Mouse (Mus musculus) stomach, postnatal 0 days (tissue): ENCODE results near the gene Padi1. TPM values are rescaled to one million over a fixed set of nuclear protein-coding genes. Genes with fewer than 3 reads are reported as not detected.

Source experiments
- ATAC-seq: fragments of 200-750 bp; cut with Nextera tagmentation; 2 replicates; pipeline ENCODE4 v1.8.0; 2017; ENCODE audit not compliant: low FRiP score, low TSS enrichment
- DNase-seq: peaks from one replicate; pipeline ENCODE4 v3.0.0-alpha.2; 2016; ENCODE audit warnings: low spot score
- H3K27ac ChIP-seq: fragments of 300-500 bp; sonication (generic); replicated peaks from 2 replicates; pipeline ENCODE4 v1.5.1; 2014; ENCODE audit warnings: mild to moderate bottlenecking, control low read depth
- H3K27me3 ChIP-seq: fragments of 300-500 bp; sonication (generic); 2 replicates; pipeline ENCODE4 v1.6.1; 2014; ENCODE audit warnings: low read length; ENCODE audit not compliant: control insufficient read depth, insufficient read depth
- H3K36me3 ChIP-seq: fragments of 300-500 bp; sonication (generic); 2 replicates; pipeline ENCODE4 v1.6.1; 2014; ENCODE audit warnings: low read length, mixed read lengths; ENCODE audit not compliant: control insufficient read depth, insufficient read depth
- H3K4me1 ChIP-seq: fragments of 300-500 bp; sonication (generic); replicated peaks from 2 replicates; pipeline ENCODE4 v1.6.1; 2014; ENCODE audit warnings: antibody characterized with exemption; ENCODE audit not compliant: control insufficient read depth, insufficient read depth
- H3K4me2 ChIP-seq: fragments of 300-500 bp; sonication (generic); replicated peaks from 2 replicates; pipeline ENCODE4 v1.6.1; 2014; ENCODE audit warnings: low read depth, mild to moderate bottlenecking, control low read depth, moderate library complexity
- H3K4me3 ChIP-seq: fragments of 300-500 bp; sonication (generic); 2 replicates; pipeline ENCODE4 v1.5.1; 2014; ENCODE audit warnings: low read depth, low read length, control low read depth
- H3K9ac ChIP-seq: fragments of 300-500 bp; sonication (generic); 2 replicates; pipeline ENCODE4 v1.6.1; 2014; ENCODE audit warnings: mild to moderate bottlenecking, low read length, control low read depth, mixed read lengths
- H3K9me3 ChIP-seq: fragments of 300-500 bp; sonication (generic); 2 replicates; pipeline ENCODE4 v1.6.1; 2016; ENCODE audit warnings: low read length; ENCODE audit not compliant: control insufficient read depth
- CTCF ChIP-seq: IDR thresholded peaks from 2 replicates; pipeline ENCODE4 v1.5.1; 2016; ENCODE audit warnings: antibody characterized with exemption, low read depth, mild to moderate bottlenecking, moderate library complexity
- EP300 ChIP-seq: optimal IDR thresholded peaks from 2 replicates; pipeline ENCODE3; 2016; ENCODE audit warnings: antibody characterized with exemption
- WGBS: fragments of 180-500 bp; shearing (Covaris S2); extraction: QIAGEN DNeasy Blood & Tissue Kit; methylation state at CpG from one replicate; pipeline ENCODE4 v1.1.7; 2014; 5-methylcytosine and 5-hydroxymethylcytosine counted together
- polyA plus RNA-seq: library from polyadenylated mRNA; unstranded; fragments of >200 nt; fragmentation: Nextera tagmentation; extraction: Ambion mirVana; gene quantifications from 2 replicates; pipeline ENCODE4 v1.2.1, GENCODE M21; 2015

Gene Padi1
- polyA plus RNA-seq, 1 experiment from 2014 or later, result 1.3 TPM

GRCm38 (mm10) chr4:140860125-140860766, 14.7 kb upstream of the Padi1 start:
- no peaks in the 10 kb centered on the region for H3K36me3 ChIP-seq
- H3K4me2 ChIP-seq, result no peak overlapping the region
- TF ChIP-seq EP300 (no peak), CTCF (no peak)
- H3K9ac ChIP-seq, result no peak overlapping the region
- ATAC-seq (peak; percentile 62), DNase-seq (no peak)
- no peak overlapping the region for H3K27ac ChIP-seq
- WGBS, result 31% methylated on average over 7 of the region's 7 CpGs
- no peaks in the 10 kb centered on the region for H3K4me1 ChIP-seq
- no peaks in the 10 kb centered on the region for H3K27me3 ChIP-seq
- no peaks in the 10 kb centered on the region for H3K9me3 ChIP-seq
- H3K4me3 ChIP-seq, result no peak overlapping the region

DNA sequence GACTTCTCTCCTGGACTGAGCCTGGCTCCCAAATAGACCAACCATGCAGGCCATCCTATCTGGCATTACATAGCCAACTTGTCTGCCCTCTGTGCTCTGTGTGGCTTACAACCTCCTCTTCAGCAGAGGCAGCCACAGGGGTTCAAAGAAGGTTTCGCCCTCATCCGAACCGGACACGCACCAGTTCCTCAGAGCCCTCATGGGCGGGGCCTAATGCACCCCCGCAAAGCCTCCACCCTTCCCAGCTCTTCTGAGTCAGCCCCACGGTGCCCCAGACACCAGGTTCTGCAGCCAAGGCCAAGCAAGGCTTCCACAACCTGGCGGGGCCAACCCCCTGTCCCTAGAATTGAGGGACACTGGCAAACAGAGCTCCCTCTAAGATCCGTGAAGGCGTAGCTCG, 13.7 kb upstream of the Padi1 start:
- Histone ChIP-seq H3K9me3 (no peaks in the 10 kb centered on the region), H3K4me1 (no peaks in the 10 kb centered on the region), H3K4me3 (no peak overlapping the region), H3K9ac (no peak overlapping the region), H3K36me3 (no peaks in the 10 kb centered on the region), H3K4me2 (no peak overlapping the region), H3K27me3 (no peaks in the 10 kb centered on the region), H3K27ac (no peak overlapping the region)
- TF ChIP-seq EP300 (no peak), CTCF (no peak)
- DNase-seq, result no peak
- WGBS, result 70% methylated on average over 11 of the region's 11 CpGs
- ATAC-seq, result no peak

- Histone ChIP-seq H3K9ac (no peak overlapping the region), H3K36me3 (no peaks in the 10 kb centered on the region), H3K4me1 (no peaks in the 10 kb centered on the region), H3K27ac (no peak overlapping the region), H3K4me3 (no peak overlapping the region), H3K27me3 (no peaks in the 10 kb centered on the region), H3K4me2 (no peak overlapping the region), H3K9me3 (no peaks in the 10 kb centered on the region)
- 64% methylated on average over 7 of the region's 7 CpGs for WGBS
- no peak for DNase-seq
- TF ChIP-seq EP300 (no peak), CTCF (no peak)
- no peak for ATAC-seq
These were observed 12.2 kb upstream of the Padi1 start for GRCm38 (mm10) chr4:140857813-140858212.

DNA sequence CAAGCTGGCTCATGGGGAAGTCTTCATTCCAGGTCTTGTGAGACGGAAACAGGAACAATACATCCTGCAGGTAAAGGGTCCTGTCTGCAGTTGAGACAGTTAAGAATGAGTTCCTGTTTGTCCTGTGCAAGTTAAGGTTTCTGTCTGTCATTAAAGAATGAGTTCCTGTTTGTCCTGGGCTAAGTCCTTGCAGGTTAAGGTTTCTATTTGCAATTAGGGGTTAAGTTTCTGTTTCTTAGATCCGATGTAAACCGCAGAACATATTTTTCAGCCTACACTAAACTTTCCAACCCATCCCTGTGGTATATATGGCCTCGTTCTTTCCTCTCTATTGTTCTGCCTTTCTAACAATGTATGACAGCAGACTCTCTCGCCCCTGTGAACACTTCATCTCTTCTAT, 11.5 kb upstream of the Padi1 start:
- Histone ChIP-seq H3K36me3 (no peaks in the 10 kb centered on the region), H3K4me1 (no peaks in the 10 kb centered on the region), H3K9ac (no peak overlapping the region), H3K4me3 (no peak overlapping the region), H3K4me2 (no peak overlapping the region), H3K9me3 (no peaks in the 10 kb centered on the region), H3K27ac (no peak overlapping the region), H3K27me3 (no peaks in the 10 kb centered on the region)
- 66% methylated on average over 5 of the region's 5 CpGs for WGBS
- TF ChIP-seq CTCF (no peak), EP300 (no peak)
- DNase-seq (no peak), ATAC-seq (no peak)

DNA sequence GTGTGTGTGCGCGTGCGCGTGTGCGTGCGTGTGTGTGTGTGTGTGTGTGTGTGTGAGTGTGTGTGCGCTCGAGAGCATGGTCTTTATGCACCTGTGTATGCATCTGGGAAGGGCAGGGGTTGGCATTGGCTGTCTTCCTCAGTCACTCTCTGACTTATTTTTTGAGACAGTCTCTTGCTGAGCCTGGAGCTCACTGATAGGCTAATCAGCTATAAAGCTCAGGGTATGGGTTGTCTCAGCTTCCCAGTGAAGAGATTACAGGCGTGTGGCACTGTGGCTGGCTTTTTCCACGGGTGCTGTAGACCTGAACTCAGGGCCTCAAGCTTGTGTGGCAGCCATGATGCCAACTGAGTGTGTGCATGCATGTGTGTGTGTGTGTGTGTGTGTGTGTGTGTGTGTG, 9.6 kb upstream of the Padi1 start:
- Histone ChIP-seq H3K4me3 (no peak overlapping the region), H3K4me2 (no peak overlapping the region), H3K27me3 (no peaks in the 10 kb centered on the region), H3K4me1 (no peaks in the 10 kb centered on the region), H3K9ac (no peak overlapping the region), H3K36me3 (no peaks in the 10 kb centered on the region), H3K27ac (no peak overlapping the region), H3K9me3 (no peaks in the 10 kb centered on the region)
- no peak for ATAC-seq
- 81% methylated on average over 10 of the region's 10 CpGs for WGBS
- no peak for TF ChIP-seq EP300
- TF ChIP-seq CTCF, result no peak
- no peak for DNase-seq

DNA sequence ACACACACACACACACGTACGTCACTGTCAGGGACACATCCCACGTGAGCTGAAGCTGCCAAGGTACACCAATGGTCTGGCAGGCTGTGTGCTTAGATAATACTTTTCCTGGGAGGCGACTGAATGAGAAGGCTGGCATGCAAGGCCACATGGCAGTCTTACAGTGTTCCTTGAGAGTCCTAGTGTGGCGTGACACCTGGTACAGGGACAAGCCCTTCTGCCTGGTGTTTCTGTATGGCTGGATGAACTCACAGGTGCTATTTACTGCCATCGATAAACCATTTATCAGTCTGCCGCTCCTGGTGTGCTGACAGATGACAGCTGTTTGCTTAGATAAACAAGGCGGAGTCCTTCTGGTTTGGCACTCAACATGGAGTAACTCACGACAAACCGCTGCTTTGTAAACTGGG, 8.9 kb upstream of the Padi1 start:
- no peak overlapping the region for H3K9ac ChIP-seq
- H3K4me1 ChIP-seq, result no peaks in the 10 kb centered on the region
- no peaks in the 10 kb centered on the region for H3K27me3 ChIP-seq
- 36% methylated on average over 10 of the region's 10 CpGs for WGBS
- no peak overlapping the region for H3K4me2 ChIP-seq
- H3K27ac ChIP-seq, result no peak overlapping the region
- H3K9me3 ChIP-seq, result no peaks in the 10 kb centered on the region
- no peak overlapping the region for H3K4me3 ChIP-seq
- no peak for DNase-seq
- no peaks in the 10 kb centered on the region for H3K36me3 ChIP-seq
- peak; percentile 57 for ATAC-seq
- TF ChIP-seq CTCF (no peak), EP300 (no peak)
